Mouse (Mus musculus): ENCODE data around the gene Anapc7. TPM values are rescaled to one million over a fixed set of nuclear protein-coding genes. Genes with fewer than 3 reads are reported as not detected.
A peak's percentile ranks its signal among the peaks of the same experiment; 100 is the strongest.
"Not testable (repeated sequence)": the region's sequence is repeated elsewhere in the genome, so short reads cannot be mapped to it uniquely, and the experiment has no call there.

The Anapc7 gene
- total RNA-seq, 2 experiments from 2014 or later, result 32.9 to 33.2 TPM

DNA sequence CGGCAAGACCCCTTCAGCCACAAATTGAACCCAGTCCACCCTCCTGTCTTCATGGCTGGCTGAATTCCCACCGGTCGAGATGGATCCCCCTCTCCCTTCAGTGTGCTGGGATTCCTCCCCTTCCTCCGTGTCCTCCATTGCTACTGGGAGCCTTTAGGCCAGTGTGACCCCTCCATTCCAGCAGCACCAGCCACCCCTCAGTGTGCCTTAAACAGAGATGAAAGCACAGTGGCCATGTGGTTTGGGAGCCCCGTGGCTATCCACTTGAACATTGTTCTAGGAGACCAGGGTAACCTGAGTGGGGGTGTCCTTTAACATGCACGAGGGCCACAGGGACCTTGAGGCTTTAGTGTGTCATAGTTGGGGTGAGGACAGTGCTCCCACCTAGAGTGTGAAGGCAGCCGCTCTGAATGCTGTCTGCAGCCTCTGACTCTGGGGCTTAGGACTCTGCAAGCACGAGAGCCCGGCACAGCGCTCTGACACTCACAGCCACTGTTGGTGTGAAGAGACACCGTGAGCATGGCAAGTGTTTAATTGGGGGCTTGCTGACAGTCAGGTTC, 23.6 kb downstream of the Anapc7 start:
- no peak overlapping the region for H3K27ac ChIP-seq
- no peak for DNase-seq (ENCODE audit: low spot score in 2 of 2)
- no peak overlapping the region for H3K4me3 ChIP-seq
- no peak for TF ChIP-seq CTCF (conservative IDR thresholded peaks at IDR 0.05)

DNA sequence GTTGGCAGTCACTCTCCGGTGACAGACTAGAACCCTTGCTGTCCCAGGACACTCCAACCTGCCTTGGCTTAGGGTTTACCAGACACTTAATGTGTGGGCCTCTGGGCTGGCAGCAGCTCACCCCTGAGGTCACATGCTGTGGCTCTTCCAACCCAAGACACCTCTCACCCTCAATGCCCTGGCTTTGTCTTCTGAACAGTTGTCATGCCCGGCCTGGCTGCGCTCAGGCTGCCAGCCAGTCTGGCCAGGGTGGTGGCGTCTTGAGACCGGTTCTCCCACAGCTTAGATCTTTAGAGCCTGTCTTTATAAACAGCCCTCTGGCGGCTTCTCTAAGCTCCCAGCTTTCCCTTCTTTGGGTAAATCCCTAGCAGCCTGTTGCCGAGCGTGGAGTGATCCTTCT, 26.4 kb downstream of the Anapc7 start:
- H3K4me3 ChIP-seq, result no peak overlapping the region
- no peak for DNase-seq (ENCODE audit: low spot score in 2 of 2)
- no peak; the same call in 1 of the 2 replicates for TF ChIP-seq CTCF (conservative IDR thresholded peaks at IDR 0.05)
- peak overlapping the region; percentile 19; the same call in 1 of the 2 replicates for H3K27ac ChIP-seq

- TF ChIP-seq CTCF (conservative IDR thresholded peaks at IDR 0.05), result no peak
- Histone ChIP-seq H3K4me3 (no peak overlapping the region), H3K27ac (no peak overlapping the region)
- no peak for DNase-seq (ENCODE audit: low spot score in 2 of 2)
These were observed 27.4 kb downstream of the Anapc7 start for GRCm38 (mm10) chr5:122448869-122449268.

GRCm38 (mm10) chr5:122449946-122450345, 28.5 kb downstream of the Anapc7 start:
- no peak overlapping the region for H3K27ac ChIP-seq
- no peak for TF ChIP-seq CTCF (conservative IDR thresholded peaks at IDR 0.05)
- no peak for DNase-seq (ENCODE audit: low spot score in 2 of 2)

GRCm38 (mm10) chr5:122450913-122451317, 29.4 kb downstream of the Anapc7 start:
- no peak overlapping the region for H3K27ac ChIP-seq
- DNase-seq (ENCODE audit: low spot score in 2 of 2), result no peak
- no peak for TF ChIP-seq CTCF (conservative IDR thresholded peaks at IDR 0.05)
- H3K4me3 ChIP-seq, result no peak overlapping the region

More at GRCm38 (mm10) chr5:122449946-122450345, 28.5 kb downstream of the Anapc7 start:
- no peak overlapping the region for H3K4me3 ChIP-seq

GRCm38 (mm10) chr5:122451324-122451723, 29.8 kb downstream of the Anapc7 start:
- no peak for TF ChIP-seq CTCF (conservative IDR thresholded peaks at IDR 0.05)
- H3K4me3 ChIP-seq, result no peak overlapping the region
- DNase-seq (ENCODE audit: low spot score in 2 of 2), result no peak
- H3K27ac ChIP-seq, result no peak overlapping the region

GRCm38 (mm10) chr5:122452194-122452593, 30.7 kb downstream of the Anapc7 start:
- no peak for DNase-seq (ENCODE audit: low spot score in 2 of 2)
- Histone ChIP-seq H3K27ac (no peak overlapping the region), H3K4me3 (no peak overlapping the region)
- no peak for TF ChIP-seq CTCF (conservative IDR thresholded peaks at IDR 0.05)

DNA sequence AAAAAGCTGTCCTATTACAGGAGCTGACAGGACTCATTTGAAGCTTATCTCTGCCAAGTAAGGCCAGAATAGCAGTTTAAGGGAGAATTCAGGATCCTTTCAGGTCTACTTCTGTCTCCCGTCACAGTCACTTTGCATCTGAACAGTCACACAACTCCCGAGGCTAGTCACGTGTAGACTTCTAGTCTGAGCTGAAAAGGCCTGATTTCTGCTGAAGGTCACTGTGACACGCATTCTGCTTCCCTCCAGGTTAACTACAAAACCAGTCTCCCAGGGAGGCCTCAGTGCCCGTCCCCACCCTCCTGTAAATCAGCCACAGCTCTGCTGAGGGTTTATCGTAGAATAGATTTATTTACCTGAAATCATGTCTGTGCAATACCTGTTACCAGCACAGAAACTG, 31.7 kb downstream of the Anapc7 start:
- no peak for DNase-seq (ENCODE audit: low spot score in 2 of 2)
- TF ChIP-seq CTCF (conservative IDR thresholded peaks at IDR 0.05), result no peak
- Histone ChIP-seq H3K27ac (no peak overlapping the region), H3K4me3 (no peak overlapping the region)

- no peak overlapping the region for H3K4me3 ChIP-seq
- peak overlapping the region; percentile 55 for H3K27ac ChIP-seq
- no peak for DNase-seq (ENCODE audit: low spot score in 2 of 2)
- no peak for TF ChIP-seq CTCF (conservative IDR thresholded peaks at IDR 0.05)
These were observed 32.9 kb downstream of the Anapc7 start for GRCm38 (mm10) chr5:122454442-122454841.

DNA sequence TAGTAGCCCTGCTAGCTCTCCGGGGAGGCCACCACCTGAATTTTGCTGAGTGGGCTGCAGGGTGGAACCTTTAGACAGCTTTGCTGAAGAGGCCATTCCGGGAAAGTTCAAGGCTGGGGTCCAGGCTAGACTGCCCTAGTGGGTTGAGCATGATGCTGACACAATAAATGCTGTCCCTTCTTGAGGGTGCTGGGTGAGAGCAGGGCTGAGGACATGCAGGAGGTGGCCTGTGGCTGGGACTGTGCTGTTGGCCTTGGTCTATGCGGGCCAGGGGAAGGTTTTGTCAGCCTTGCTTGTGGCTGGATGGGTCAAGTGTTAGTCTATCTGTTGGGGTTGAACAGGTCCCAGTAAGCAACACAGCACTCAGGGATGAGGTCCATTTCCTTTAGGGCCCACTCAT, 33.4 kb downstream of the Anapc7 start:
- no peak for DNase-seq (ENCODE audit: low spot score in 2 of 2)
- Histone ChIP-seq H3K27ac (peak overlapping the region; percentile 23; the same call in 1 of the 2 replicates), H3K4me3 (no peak overlapping the region)
- TF ChIP-seq CTCF (conservative IDR thresholded peaks at IDR 0.05), result no peak

DNA sequence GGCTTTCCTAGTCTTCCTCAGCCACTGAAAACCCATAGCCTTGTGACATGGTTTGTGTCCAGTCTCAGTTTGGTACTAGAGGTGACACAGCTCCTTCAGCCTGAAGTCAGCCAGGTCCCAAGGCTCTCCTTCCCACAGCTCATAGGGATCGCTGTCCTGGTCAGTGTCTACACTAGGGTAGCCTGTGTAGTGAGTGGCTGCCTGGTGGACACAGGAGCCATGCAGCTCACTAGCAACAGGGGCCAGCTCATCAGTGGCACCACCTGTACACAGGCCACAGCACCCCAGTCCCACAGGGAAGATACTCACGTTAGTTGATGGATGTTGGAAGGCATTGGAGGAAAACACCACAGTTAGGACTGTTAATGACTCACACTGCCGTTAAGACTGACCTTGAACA, 34.1 kb downstream of the Anapc7 start:
- no peak for TF ChIP-seq CTCF (conservative IDR thresholded peaks at IDR 0.05)
- no peak for DNase-seq (ENCODE audit: low spot score in 2 of 2)
- H3K27ac ChIP-seq, result no peak overlapping the region
- H3K4me3 ChIP-seq, result no peak overlapping the region

DNA sequence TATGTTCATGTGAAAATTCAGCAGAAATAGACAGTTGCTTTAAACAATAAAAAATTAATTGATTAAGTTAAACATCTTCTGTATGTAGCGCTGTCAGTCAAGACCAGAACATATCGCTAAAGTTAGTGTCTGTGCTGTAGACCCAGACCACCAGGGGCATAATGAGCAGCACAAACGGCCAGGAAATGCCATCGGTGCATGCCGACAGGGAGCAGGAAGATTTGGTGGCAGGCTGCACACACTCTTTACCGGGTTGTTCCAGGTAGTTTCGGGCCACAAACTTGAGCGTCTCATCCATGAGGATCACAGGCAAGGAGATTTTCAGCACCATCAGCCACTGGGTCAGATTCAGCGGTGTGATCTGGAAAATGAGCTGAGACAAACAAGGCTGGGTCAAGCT, 35.6 kb downstream of the Anapc7 start:
- not testable (repeated sequence) for H3K27ac ChIP-seq; DNase-seq (ENCODE audit: low spot score in 2 of 2); H3K4me3 ChIP-seq
- TF ChIP-seq CTCF (conservative IDR thresholded peaks at IDR 0.05), result peak; percentile 53

DNA sequence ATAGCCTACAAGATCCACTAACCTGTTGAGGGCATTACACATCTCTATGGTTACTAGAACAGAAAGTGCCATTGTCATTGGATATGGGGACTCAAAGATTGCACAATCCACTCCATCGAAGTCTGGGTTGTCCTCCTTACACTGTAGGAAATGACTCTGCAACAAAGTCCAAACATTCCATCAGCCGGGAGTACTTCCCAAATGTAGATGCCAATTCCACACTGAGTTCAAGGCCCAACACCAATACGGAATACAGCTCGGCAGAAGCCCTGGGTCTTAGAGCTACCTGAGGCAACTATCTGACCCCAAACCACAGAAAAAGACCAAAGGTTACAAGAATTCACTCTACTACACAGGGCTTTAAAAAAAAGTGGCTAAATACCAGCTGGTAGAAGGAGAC, 36.6 kb downstream of the Anapc7 start:
- H3K4me3 ChIP-seq, result no peak overlapping the region
- H3K27ac ChIP-seq, result no peak overlapping the region
- no peak for TF ChIP-seq CTCF (conservative IDR thresholded peaks at IDR 0.05)
- DNase-seq (ENCODE audit: low spot score in 2 of 2), result no peak

- DNase-seq (ENCODE audit: low spot score in 2 of 2), result no peak
- TF ChIP-seq CTCF (conservative IDR thresholded peaks at IDR 0.05), result no peak
- Histone ChIP-seq H3K27ac (no peak overlapping the region), H3K4me3 (no peak overlapping the region)
These were observed 37.8 kb downstream of the Anapc7 start for GRCm38 (mm10) chr5:122459335-122459734.

Data from layer of hippocampus, adult 2 months (tissue).